ENCODE assay signal across 16 mouse cellular contexts in the genomic region with DNA sequence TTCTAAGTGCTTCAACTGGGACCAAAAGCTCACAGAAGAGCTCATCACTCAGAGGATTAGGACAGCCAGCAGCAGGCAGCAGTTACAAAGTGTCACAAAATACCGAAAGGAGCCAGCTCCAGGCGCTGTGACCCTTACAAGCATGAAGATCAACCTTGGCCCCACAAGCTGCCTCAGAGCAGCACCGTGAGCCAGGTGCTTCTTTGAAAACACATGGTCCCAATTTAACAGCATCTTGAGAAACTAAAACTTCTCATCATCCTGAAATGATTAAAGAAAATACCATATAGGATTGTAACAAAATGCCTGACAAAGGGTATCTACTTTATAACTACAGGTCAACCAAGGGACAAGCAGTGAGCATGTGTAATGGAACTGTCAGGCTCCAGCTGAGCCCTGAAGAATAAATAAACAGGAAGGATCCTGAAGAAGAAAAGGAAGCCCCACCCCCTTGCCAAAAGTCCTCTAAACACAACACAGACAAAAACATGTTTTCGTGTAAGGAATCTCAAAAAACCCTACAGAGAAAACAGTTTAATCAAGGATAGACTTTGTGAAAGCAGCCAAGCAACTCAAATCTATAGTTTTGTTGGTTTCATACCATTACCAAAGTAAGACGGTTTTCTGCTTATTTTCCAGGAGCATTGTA. TPM values are rescaled to one million over a fixed set of nuclear protein-coding genes. Genes with fewer than 3 reads are reported as not detected.
DNase-seq lines count a peak whose midpoint lies in the region; TF ChIP-seq lines count a peak whose summit lies in the region.
"Had no signal": no experiment of that assay in that cellular context is flagged by ENCODE, and none has a peak within 500 bp of the region (broad histone marks: within the 10 kb centered on the region; RNA-seq: fewer than 3 reads in every experiment).

No protein-coding gene starts in this region.

- TF ChIP-seq CTCF in layer of hippocampus, adult 2 months (conservative IDR thresholded peaks at IDR 0.05): no peak

- H3K36me3 ChIP-seq in embryonic facial prominence, embryonic 10.5 days (replicated peaks): peaks cover 77% of the 10 kb centered on the region

- H3K9me3 ChIP-seq in embryonic facial prominence, embryonic 10.5 days: no peaks in the 10 kb centered on the region
- H3K9me3 ChIP-seq: embryonic facial prominence, embryonic 12.5 days; forebrain, embryonic 12.5 days; megakaryocyte, embryonic 14.5 days had no signal

- peak; percentile 52 for DNase-seq in embryo, embryonic 10 days (ENCODE audit: low spot score)
- DNase-seq in embryo, embryonic 9.5 days (ENCODE audit: extremely low spot score): no peak
- DNase-seq in layer of hippocampus, adult 2 months (ENCODE audit: low spot score in 2 of 2): no peak
- DNase-seq in layer of hippocampus, adult 9-11 months: no peak
- peak; percentile 47 for DNase-seq in embryonic facial prominence, embryonic 10.5 days (ENCODE audit: low spot score)
- peak; percentile 32 for DNase-seq in lung, postnatal 14 days
- DNase-seq in urinary bladder, postnatal 14 days (ENCODE audit: low spot score): no peak
- no peak for DNase-seq in cerebellum, postnatal 4 days (ENCODE audit: low spot score in 2 of 2)
- DNase-seq: cerebellum, adult 11-12 months; left cerebral cortex, postnatal 4 days; thymus, adult 2 months had no signal

- WGBS in embryonic facial prominence, embryonic 10.5 days: 40% methylated on average over 5 of the region's 5 CpGs

- no peak overlapping the region for H3K4me3 ChIP-seq in layer of hippocampus, adult 2 months
- H3K4me3 ChIP-seq in embryonic facial prominence, embryonic 10.5 days: no peak overlapping the region
- H3K4me3 ChIP-seq: embryonic facial prominence, embryonic 12.5 days; forebrain, embryonic 12.5 days; megakaryocyte, embryonic 14.5 days had no signal

- no peaks in the 10 kb centered on the region for H3K27me3 ChIP-seq in embryonic facial prominence, embryonic 10.5 days (replicated peaks; ENCODE audit: low read depth, poor library complexity, severe bottlenecking)
- H3K27me3 ChIP-seq: embryonic facial prominence, embryonic 12.5 days; forebrain, embryonic 12.5 days; megakaryocyte, embryonic 14.5 days had no signal

- H3K4me1 ChIP-seq in embryonic facial prominence, embryonic 10.5 days: peaks cover 24% of the 10 kb centered on the region
- H3K4me1 ChIP-seq: forebrain, embryonic 12.5 days had no signal

- peak overlapping the region; percentile 40; the same call in 1 of the 2 replicates for H3K27ac ChIP-seq in layer of hippocampus, adult 2 months
- no peak overlapping the region for H3K27ac ChIP-seq in embryonic facial prominence, embryonic 10.5 days (replicated peaks)
- H3K27ac ChIP-seq: embryonic facial prominence, embryonic 12.5 days; forebrain, embryonic 12.5 days; hindbrain, embryonic 14.5 days; liver, embryonic 14.5 days had no signal

RNA-seq across cellular contexts. Expression of gene Slc25a17, which starts 30.8 kb away (rescaled TPM):
- 10 to 100 TPM; 41.5 to 47.6 TPM for total RNA-seq in layer of hippocampus, adult 2 months (2021)
- polyA plus RNA-seq in embryonic facial prominence, embryonic 10.5 days (2016; fragmentation: Nextera tagmentation; extraction: Ambion mirVana): 83.0 and 94.0 TPM in 2 replicates

Comparison
In these comparisons a context has a peak if more than half of its experiments do, and no peak if none do; other contexts are left out.
1. DNase-seq: peak in embryo, embryonic 10 days (single experiment), embryonic facial prominence, embryonic 10.5 days (single experiment) and lung, postnatal 14 days (single experiment); none in embryo, embryonic 9.5 days (single experiment), layer of hippocampus, adult 2 months (0 of 2), layer of hippocampus, adult 9-11 months (single experiment), urinary bladder, postnatal 14 days (single experiment) and cerebellum, postnatal 4 days (0 of 2).